Mouse (Mus musculus): ENCODE data around the gene Dynll1.

DNA sequence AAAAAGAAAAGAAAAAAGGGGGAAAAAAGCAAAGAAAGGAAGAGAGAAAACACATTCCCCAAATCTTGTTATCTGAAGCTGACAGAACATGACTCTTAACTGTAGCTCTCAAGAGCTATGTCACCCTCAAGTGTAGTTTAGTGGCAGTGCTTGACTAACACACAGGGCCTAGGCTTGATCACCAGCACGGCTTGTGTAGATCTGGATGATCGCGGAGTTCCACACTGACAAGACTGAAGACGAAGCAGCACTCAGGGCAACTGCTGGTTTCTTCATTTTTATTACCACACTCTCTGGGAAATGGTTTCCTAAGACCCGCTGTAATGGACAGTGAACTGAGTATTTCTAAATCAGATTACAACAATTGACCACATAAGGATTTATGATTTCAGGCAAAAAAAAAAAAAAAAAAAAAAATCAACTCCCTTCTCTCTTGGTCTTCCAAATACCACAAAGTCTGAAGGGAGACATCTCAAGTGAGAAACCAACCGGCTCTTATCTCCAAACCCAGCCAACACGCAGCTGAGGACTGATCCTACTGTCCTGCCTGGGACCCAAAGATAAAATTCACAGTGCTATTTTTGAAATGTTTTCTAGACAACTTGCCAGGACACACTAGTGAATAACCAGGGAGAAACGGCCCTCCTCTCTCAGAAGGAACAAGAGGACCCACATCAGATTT lies 33.9 kb downstream of the Dynll1 start:
- 0 out of 2 replicates have a peak, but pooled peaks have one; percentile 40 for TF ChIP-seq EP300 (IDR thresholded peaks at IDR 0.05; ENCODE audit: insufficient read depth, low read depth, low read length)
- no peak for TF ChIP-seq CTCF (IDR thresholded peaks at IDR 0.05)
- TF ChIP-seq POLR2A (IDR thresholded peaks at IDR 0.05; ENCODE audit: insufficient read depth, low read depth, low read length) = no peak
